Mouse (Mus musculus) CH12.LX (cell line): Measurements from ENCODE around the gene Ackr4. TPM values are rescaled to one million over a fixed set of nuclear protein-coding genes. Genes with fewer than 3 reads are reported as not detected.

ENCODE experiments used
- DNase-seq: peaks from one replicate; pipeline ENCODE4 v3.0.0-alpha.2; 2013; ENCODE audit errors: extremely low read depth
- H3K27ac ChIP-seq: 2 replicates; pipeline ENCODE4 v1.5.1; 2012; ENCODE audit warnings: low read depth, mild to moderate bottlenecking, control low read depth, moderate library complexity; ENCODE audit not compliant: insufficient read depth
- H3K27me3 ChIP-seq: replicated peaks from 2 replicates; pipeline ENCODE3; 2012; ENCODE audit warnings: inconsistent platforms
- H3K36me3 ChIP-seq, 2 experiments: replicated peaks in 1 of 2; 2 replicates each; pipeline versions ENCODE3 to v1.6.1; 2012; ENCODE audit warnings: inconsistent platforms in 1 of 2, low read length in 1 of 2, mild to moderate bottlenecking in 1 of 2, mixed read lengths in 1 of 2, moderate library complexity in 1 of 2; ENCODE audit not compliant: control insufficient read depth in 1 of 2, insufficient read depth in 1 of 2
- H3K4me1 ChIP-seq, 2 experiments: 2 replicates each; pipeline ENCODE4 v1.6.1; 2012; ENCODE audit warnings: inconsistent platforms in 1 of 2, moderate library complexity in 1 of 2; ENCODE audit not compliant: insufficient read depth in 2 of 2, control insufficient read depth in 1 of 2
- H3K4me2 ChIP-seq: 2 replicates; pipeline ENCODE4 v1.6.1; 2012; ENCODE audit warnings: low read depth, mild to moderate bottlenecking, control low read depth; ENCODE audit not compliant: poor library complexity, insufficient read depth, severe bottlenecking
- H3K4me3 ChIP-seq, 3 experiments: fragments of 150-350 bp in 1 of 3; sonication (generic) in 1 of 3; replicated peaks in 1 of 3; 2 replicates each; pipeline versions ENCODE3 to v1.5.1; 2011 to 2012; ENCODE audit warnings: low read depth in 2 of 3, low read length in 2 of 3, mild to moderate bottlenecking in 2 of 3, moderate library complexity in 2 of 3, control low read depth in 1 of 3, improper control_type of control experiment in 1 of 3, inconsistent platforms in 1 of 3, mixed read lengths in 1 of 3; ENCODE audit not compliant: poor library complexity in 1 of 3
- H3K79me2 ChIP-seq: replicated peaks from 2 replicates; pipeline ENCODE4 v1.6.1; 2012; ENCODE audit warnings: mild to moderate bottlenecking, moderate library complexity; ENCODE audit not compliant: control insufficient read depth, poor library complexity, insufficient read depth, severe bottlenecking; ENCODE audit errors: extremely low read depth
- H3K9ac ChIP-seq: 2 replicates; pipeline ENCODE4 v1.6.1; 2012; ENCODE audit warnings: low read depth, mild to moderate bottlenecking, control low read depth, moderate library complexity; ENCODE audit not compliant: insufficient read depth
- H3K9me3 ChIP-seq: replicated peaks from 2 replicates; pipeline ENCODE3; 2012; ENCODE audit warnings: low read length, inconsistent platforms, mixed read lengths
- BHLHE40 ChIP-seq: IDR thresholded peaks from 2 replicates; pipeline ENCODE4 v1.6.1; 2011; ENCODE audit warnings: mild to moderate bottlenecking, low read depth, low read length, improper control_type of control experiment
- CHD1 ChIP-seq: IDR thresholded peaks from 2 replicates; pipeline ENCODE4 v1.6.1; 2012; ENCODE audit warnings: low read depth, low read length, improper control_type of control experiment, inconsistent platforms
- CHD2 ChIP-seq: IDR thresholded peaks from 2 replicates; pipeline ENCODE4 v1.6.1; 2011; ENCODE audit warnings: low read length, improper control_type of control experiment
- E2F4 ChIP-seq: IDR thresholded peaks from 2 replicates; pipeline ENCODE4 v1.6.1; 2011; ENCODE audit warnings: low read depth, low read length, improper control_type of control experiment; ENCODE audit not compliant: insufficient replicate concordance
- ELF1 ChIP-seq: IDR thresholded peaks from 2 replicates; pipeline ENCODE4 v1.6.1; 2014; ENCODE audit warnings: low read depth, mild to moderate bottlenecking, inconsistent platforms, low read length, improper control_type of control experiment
- EP300 ChIP-seq: IDR thresholded peaks from 2 replicates; pipeline ENCODE4 v1.6.1; 2011; ENCODE audit warnings: low read length, improper control_type of control experiment
- ETS1 ChIP-seq: conservative IDR thresholded peaks from 2 replicates; pipeline ENCODE4 v1.6.1; 2012; ENCODE audit warnings: low read depth, mild to moderate bottlenecking, inconsistent platforms, low read length, improper control_type of control experiment, moderate library complexity
- GABPA ChIP-seq: IDR thresholded peaks from 2 replicates; pipeline ENCODE4 v1.6.1; 2012; ENCODE audit warnings: low read depth, low read length, improper control_type of control experiment, inconsistent platforms; ENCODE audit not compliant: insufficient replicate concordance
- HCFC1 ChIP-seq: IDR thresholded peaks from 2 replicates; pipeline ENCODE4 v1.6.1; 2012; ENCODE audit warnings: low read depth, mild to moderate bottlenecking, inconsistent platforms, low read length, improper control_type of control experiment
- IRF4 ChIP-seq: IDR thresholded peaks from 2 replicates; pipeline ENCODE4 v1.6.1; 2014; ENCODE audit warnings: low read depth, mild to moderate bottlenecking, inconsistent platforms, low read length, improper control_type of control experiment
- JUND ChIP-seq: conservative IDR thresholded peaks from 2 replicates; pipeline ENCODE4 v1.6.1; 2011; ENCODE audit warnings: low read depth, low read length, improper control_type of control experiment
- KAT2A ChIP-seq: IDR thresholded peaks from 2 replicates; pipeline ENCODE4 v1.6.1; 2012; ENCODE audit warnings: low read length, improper control_type of control experiment, inconsistent platforms; ENCODE audit not compliant: insufficient replicate concordance
- MAZ ChIP-seq: IDR thresholded peaks from 2 replicates; pipeline ENCODE4 v1.6.1; 2012; ENCODE audit warnings: low read depth, mild to moderate bottlenecking, inconsistent platforms, low read length, improper control_type of control experiment, moderate library complexity
- MEF2A ChIP-seq: IDR thresholded peaks from 2 replicates; pipeline ENCODE4 v1.6.1; 2014; ENCODE audit warnings: low read depth, mild to moderate bottlenecking, inconsistent platforms, low read length, improper control_type of control experiment, borderline replicate concordance
- MXI1 ChIP-seq: IDR thresholded peaks from 2 replicates; pipeline ENCODE4 v1.6.1; 2011; ENCODE audit warnings: mild to moderate bottlenecking, low read depth, low read length, improper control_type of control experiment
- NELFE ChIP-seq: IDR thresholded peaks from 2 replicates; pipeline ENCODE4 v1.6.1; 2011; ENCODE audit warnings: low read depth, low read length, improper control_type of control experiment
- PAX5 ChIP-seq: IDR thresholded peaks from 2 replicates; pipeline ENCODE4 v1.6.1; 2012; ENCODE audit warnings: low read length, inconsistent platforms, mixed read lengths
- POLR2A ChIP-seq: IDR thresholded peaks from 2 replicates; pipeline ENCODE4 v1.6.1; 2011; ENCODE audit warnings: low read depth, mild to moderate bottlenecking, improper control_type of control experiment, low read length
- POLR2AphosphoS2 ChIP-seq: IDR thresholded peaks from 2 replicates; pipeline ENCODE4 v1.6.1; 2011; ENCODE audit warnings: low read depth, low read length, improper control_type of control experiment
- RCOR1 ChIP-seq: conservative IDR thresholded peaks from 2 replicates; pipeline ENCODE4 v1.6.1; 2012; ENCODE audit warnings: low read depth, mild to moderate bottlenecking, inconsistent platforms, low read length, improper control_type of control experiment
- SIN3A ChIP-seq: IDR thresholded peaks from 2 replicates; pipeline ENCODE4 v1.6.1; 2012; ENCODE audit warnings: low read length, improper control_type of control experiment, inconsistent platforms
- TBP ChIP-seq: conservative IDR thresholded peaks from 2 replicates; pipeline ENCODE4 v1.6.1; 2011; ENCODE audit warnings: low read depth, low read length, improper control_type of control experiment
- TCF12 ChIP-seq: IDR thresholded peaks from 2 replicates; pipeline ENCODE4 v1.6.1; 2014; ENCODE audit warnings: low read depth, mild to moderate bottlenecking, inconsistent platforms, low read length, improper control_type of control experiment
- UBTF ChIP-seq: IDR thresholded peaks from 2 replicates; pipeline ENCODE4 v1.6.1; 2012; ENCODE audit warnings: low read depth, mild to moderate bottlenecking, inconsistent platforms, low read length, improper control_type of control experiment, moderate library complexity
- USF2 ChIP-seq: conservative IDR thresholded peaks from 2 replicates; pipeline ENCODE4 v1.6.1; 2011; ENCODE audit warnings: low read depth, low read length, improper control_type of control experiment
- ZC3H11A ChIP-seq: IDR thresholded peaks from 2 replicates; pipeline ENCODE4 v1.6.1; 2012; ENCODE audit warnings: low read depth, mild to moderate bottlenecking, inconsistent platforms, low read length, improper control_type of control experiment
- ZKSCAN1 ChIP-seq: IDR thresholded peaks from 2 replicates; pipeline ENCODE4 v1.6.1; 2012; ENCODE audit warnings: low read depth, inconsistent platforms, low read length, improper control_type of control experiment, borderline replicate concordance
- ZMIZ1 ChIP-seq: IDR thresholded peaks from 2 replicates; pipeline ENCODE4 v1.6.1; 2012; ENCODE audit warnings: low read depth, mild to moderate bottlenecking, inconsistent platforms, low read length, improper control_type of control experiment
- ZNF384 ChIP-seq: IDR thresholded peaks from 2 replicates; pipeline ENCODE4 v1.6.1; 2012; ENCODE audit warnings: low read depth, low read length, improper control_type of control experiment, inconsistent platforms
- dilution Hi-C: fragments of 300-500 bp; cut with MboI; formaldehyde crosslinking; loops from 2 replicates; pipeline ENCODE4 v1.14.3; 2020; ENCODE audit warnings: low sequenced_read_pairs; ENCODE audit not compliant: extremely low pct_unique_long_range_greater_than_20kb, extremely low pct_ligation_motif_present
- in situ Hi-C: fragments of 300-500 bp; cut with MboI; formaldehyde crosslinking; loops from 3 replicates; pipeline ENCODE4 v1.14.3; 2019; ENCODE audit warnings: low sequenced_read_pairs, low pct_ligation_motif_present, low pct_unique_long_range_greater_than_20kb, mixed read lengths
- polyA plus RNA-seq: library from polyadenylated mRNA; unstranded; fragments of >175 nt; gene quantifications from 2 replicates; pipeline ENCODE4 v1.2.1, GENCODE M21; 2012; ENCODE audit warnings: low read depth; ENCODE audit not compliant: insufficient read length
- total RNA-seq, 2 experiments: library from RNA; depleted of rRNA; stranded (reverse); fragments of 300-350 nt in 1 of 2; fragments of >200 nt in 1 of 2; gene quantifications; 2 replicates each; pipeline ENCODE4 v1.2.3; 2012 to 2014

The Ackr4 gene
- total and polyA plus RNA-seq, 3 experiments: 0.17 to 0.39 (median 0.33) TPM

- Histone ChIP-seq H3K4me2 (peak within 1 kb of the TSS; percentile 100), H3K4me1 (peaks cover 2 to 21% of the 10 kb centered on the region in 2 experiments; a peak in 2 of 4 replicates), H3K36me3 (peaks cover 16 to 33% of the 10 kb centered on the region in 2 experiments), H3K79me2 (peaks cover 20% of the 10 kb centered on the region), H3K9ac (peak within 1 kb of the TSS; percentile 90), H3K9me3 (no peaks in the 10 kb centered on the region), H3K27ac (no peak within 1 kb of the TSS), H3K27me3 (no peaks in the 10 kb centered on the region), H3K4me3 (peak within 1 kb of the TSS; percentile 99 to 100 (median 99))
- no peak for DNase-seq
- in situ Hi-C loops (no loop called here), dilution Hi-C loops (no loop called here)
- TF ChIP-seq ZC3H11A (no peak), MAZ (no peak), CHD2 (no peak), ELF1 (no peak), POLR2A (peak; percentile 70), SIN3A (0 out of 2 replicates have a peak, but pooled peaks have one; percentile 32), KAT2A (no peak), RCOR1 (no peak), MEF2A (no peak), ETS1 (no peak), ZNF384 (no peak), GABPA (no peak), E2F4 (no peak), JUND (no peak), PAX5 (no peak), CHD1 (no peak), POLR2AphosphoS2 (no peak), BHLHE40 (no peak), MXI1 (no peak; the same call in 1 of the 2 replicates), ZMIZ1 (0 out of 2 replicates have a peak, but pooled peaks have one; percentile 28), TBP (no peak), EP300 (no peak), NELFE (peak; percentile 56), UBTF (no peak), TCF12 (peak; percentile 43; the same call in 1 of the 2 replicates), HCFC1 (no peak), ZKSCAN1 (no peak), USF2 (no peak), IRF4 (no peak)
Measured at GRCm38 (mm10) chr9:104062430-104063243, 64.1 kb downstream of the Ackr4 start, which contains the start of gene Uba5. Gene Uba5, minus strand, starts transcription at chr9:104063134.
